9 mouse cellular contexts compared by ENCODE assay signal in genomic region chr11:57963291-57963870, GRCm38 (mm10). TPM values are rescaled to one million over a fixed set of nuclear protein-coding genes. Genes with fewer than 3 reads are reported as not detected.
DNase-seq lines count a peak whose midpoint lies in the region; ATAC-seq and TF ChIP-seq lines count a peak whose summit lies in the region.
"Had no signal": no experiment of that assay in that cellular context is flagged by ENCODE, and none has a peak within 500 bp of the region (broad histone marks: within the 10 kb centered on the region; RNA-seq: fewer than 3 reads in every experiment).

No protein-coding gene starts in this region.

- no peak overlapping the region for H3K27ac ChIP-seq in heart, embryonic 15.5 days
- no peak overlapping the region for H3K27ac ChIP-seq in bone marrow macrophage, adult 2 months (ENCODE audit: insufficient read depth, low read depth, low read length)
- H3K27ac ChIP-seq in hindbrain, embryonic 15.5 days (replicated peaks): no peak overlapping the region
- no peak overlapping the region for H3K27ac ChIP-seq in midbrain, embryonic 12.5 days (replicated peaks)

- peak overlapping the region; percentile 65 for H3K4me3 ChIP-seq in heart, embryonic 15.5 days
- peak overlapping the region; percentile 61; the same call in 1 of the 2 replicates for H3K4me3 ChIP-seq in bone marrow macrophage, adult 2 months (ENCODE audit: insufficient read depth, low read length)
- H3K4me3 ChIP-seq in hindbrain, embryonic 15.5 days: peak overlapping the region; percentile 52
- peak overlapping the region; percentile 51 for H3K4me3 ChIP-seq in midbrain, embryonic 12.5 days

- TF ChIP-seq CTCF in bone marrow macrophage, adult 2 months (IDR thresholded peaks at IDR 0.05; ENCODE audit: low read depth, low read length): no peak

- peak overlapping the region; percentile 75 for H3K4me2 ChIP-seq in heart, embryonic 15.5 days
- peak overlapping the region; percentile 82 for H3K4me2 ChIP-seq in hindbrain, embryonic 15.5 days
- peak overlapping the region; percentile 77 for H3K4me2 ChIP-seq in midbrain, embryonic 12.5 days (replicated peaks)

- no peak for TF ChIP-seq POLR2A in bone marrow macrophage, adult 2 months (IDR thresholded peaks at IDR 0.05; ENCODE audit: borderline replicate concordance, low read depth, low read length)

- H3K27me3 ChIP-seq in heart, embryonic 15.5 days: no peaks in the 10 kb centered on the region
- no peaks in the 10 kb centered on the region for H3K27me3 ChIP-seq in hindbrain, embryonic 15.5 days
- H3K27me3 ChIP-seq in midbrain, embryonic 12.5 days: no peaks in the 10 kb centered on the region
- H3K27me3 ChIP-seq: Patski had no signal

- no peak for DNase-seq in heart, adult 18-20 months
- no peak for DNase-seq in gastrocnemius, postnatal 14 days
- DNase-seq in layer of hippocampus, postnatal 36 days: no peak
- DNase-seq in adrenal gland, adult 2 months: no peak

- H3K9ac ChIP-seq in heart, embryonic 15.5 days: peak overlapping the region; percentile 62; the same call in 1 of the 2 replicates
- peak overlapping the region; percentile 73 for H3K9ac ChIP-seq in hindbrain, embryonic 15.5 days
- H3K9ac ChIP-seq in midbrain, embryonic 12.5 days (replicated peaks): peak overlapping the region; percentile 11

- H3K36me3 ChIP-seq in heart, embryonic 15.5 days: no peaks in the 10 kb centered on the region
- no peaks in the 10 kb centered on the region for H3K36me3 ChIP-seq in hindbrain, embryonic 15.5 days
- H3K36me3 ChIP-seq in midbrain, embryonic 12.5 days: no peaks in the 10 kb centered on the region

- peaks cover 11% of the 10 kb centered on the region for H3K4me1 ChIP-seq in heart, embryonic 15.5 days (replicated peaks)
- peaks cover 20% of the 10 kb centered on the region for H3K4me1 ChIP-seq in bone marrow macrophage, adult 2 months (ENCODE audit: control insufficient read depth, insufficient read depth, low read length)
- peaks cover 15% of the 10 kb centered on the region for H3K4me1 ChIP-seq in hindbrain, embryonic 15.5 days (replicated peaks)
- H3K4me1 ChIP-seq in midbrain, embryonic 12.5 days: peaks cover 14% of the 10 kb centered on the region

- intact Hi-C loops in gastrocnemius, postnatal 14 days (cut with DNase I; ENCODE audit: low total_unique reads): no loop called here

- H3K9me3 ChIP-seq in heart, embryonic 15.5 days (replicated peaks): no peaks in the 10 kb centered on the region
- no peaks in the 10 kb centered on the region for H3K9me3 ChIP-seq in hindbrain, embryonic 15.5 days
- H3K9me3 ChIP-seq in midbrain, embryonic 12.5 days: no peaks in the 10 kb centered on the region

- no peak for ATAC-seq in heart, embryonic 15.5 days (replicated peaks; ENCODE audit: insufficient number of reproducible peaks, insufficient read depth, low FRiP score, low read depth)
- no peak for ATAC-seq in hindbrain, embryonic 15.5 days (ENCODE audit: low FRiP score, low read depth)
- ATAC-seq in midbrain, embryonic 12.5 days (ENCODE audit: low FRiP score, low read depth): no peak

- WGBS in heart, embryonic 15.5 days: 38% methylated on average over 9 of the region's 9 CpGs
- WGBS in hindbrain, embryonic 15.5 days: 40% methylated on average over 9 of the region's 9 CpGs
- WGBS in midbrain, embryonic 12.5 days: 40% methylated on average over 9 of the region's 9 CpGs

RNA-seq across cellular contexts. Expression of gene Larp1, which starts 45.5 kb away (rescaled TPM):
- 11.3 and 15.7 TPM in 2 replicates for polyA plus RNA-seq in heart, embryonic 15.5 days (2015; fragmentation: Nextera tagmentation; extraction: Ambion mirVana)
- 10 to 100 TPM; 57.8 to 59.9 TPM for total RNA-seq in heart, adult 18-20 months (2021)
- 30.4 and 32.4 TPM in 2 replicates for polyA plus RNA-seq in bone marrow macrophage, adult 2 months (2012; ENCODE audit: insufficient read depth, insufficient read length, missing spikeins)
- 20.6 and 22.4 TPM in 2 replicates for polyA plus RNA-seq in hindbrain, embryonic 15.5 days (2015; fragmentation: Nextera tagmentation; extraction: Ambion mirVana)
- polyA plus RNA-seq in midbrain, embryonic 12.5 days (2016; fragmentation: Nextera tagmentation; extraction: Ambion mirVana): 15.3 TPM in 2 replicates
- 10 to 100 TPM; 61.9 to 74.6 TPM for total RNA-seq in gastrocnemius, postnatal 14 days (2021)
- total RNA-seq in layer of hippocampus, postnatal 36 days (2021): 10 to 100 TPM; 86.2 to 93.8 TPM
- 100 to 1,000 TPM in 1 of 2 experiments, 10 to 100 TPM in 1; 75.1 to 137 TPM for total RNA-seq in adrenal gland, adult 2 months (2021)
- polyA plus RNA-seq in adrenal gland, adult 2 months (2012; rRNA removed): 34.1 and 39.8 TPM in 2 replicates

Comparison
In these comparisons a context has a peak if more than half of its experiments do, and no peak if none do; other contexts are left out.
1. H3K9ac ChIP-seq: peak in every context shown above with its lines; median percentile 73 in hindbrain, embryonic 15.5 days; 62 in heart, embryonic 15.5 days; 11 in midbrain, embryonic 12.5 days.